Mouse (Mus musculus): ENCODE measurements around the gene Cntn5.

Cntn5 gene

GRCm38 (mm10) chr9:10170526-10170925 lies 734.0 kb downstream of the Cntn5 start:
- DNase-seq: no peak

DNA sequence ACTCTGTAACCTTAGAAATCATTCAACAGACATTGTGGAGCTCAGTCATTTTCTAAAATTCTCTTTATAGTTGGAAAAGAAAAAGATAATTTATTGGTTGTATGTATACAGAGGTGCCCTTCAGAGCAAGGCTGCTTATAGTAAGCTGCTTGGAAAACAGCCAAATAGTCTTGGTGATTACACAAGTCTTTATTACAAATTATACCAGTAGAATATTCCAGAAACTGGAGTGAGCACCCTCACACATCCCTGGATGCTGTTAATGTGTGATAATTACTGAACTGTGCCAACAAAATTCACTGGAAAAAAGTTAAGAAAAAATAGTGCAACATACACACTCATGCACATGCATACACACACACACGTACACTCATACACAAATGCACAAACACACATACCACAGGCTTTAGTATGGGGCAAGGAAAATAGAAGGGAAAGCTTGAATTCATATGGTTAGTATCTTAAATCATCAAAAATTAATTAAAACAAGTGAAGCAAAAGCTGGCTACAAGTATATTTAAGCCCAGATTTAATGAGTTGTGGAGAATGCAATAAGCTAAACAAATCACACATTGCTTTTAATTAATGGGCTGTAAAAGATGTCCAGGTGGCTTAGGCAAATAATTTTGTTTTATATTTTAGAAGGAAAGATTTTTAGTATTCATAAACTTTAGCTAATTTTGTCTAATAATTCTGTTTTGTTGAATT lies 783.1 kb downstream of the Cntn5 start:
- no peak for DNase-seq

GRCm38 (mm10) chr9:10116581-10116980 lies 788.0 kb downstream of the Cntn5 start:
- no peak for DNase-seq

DNA sequence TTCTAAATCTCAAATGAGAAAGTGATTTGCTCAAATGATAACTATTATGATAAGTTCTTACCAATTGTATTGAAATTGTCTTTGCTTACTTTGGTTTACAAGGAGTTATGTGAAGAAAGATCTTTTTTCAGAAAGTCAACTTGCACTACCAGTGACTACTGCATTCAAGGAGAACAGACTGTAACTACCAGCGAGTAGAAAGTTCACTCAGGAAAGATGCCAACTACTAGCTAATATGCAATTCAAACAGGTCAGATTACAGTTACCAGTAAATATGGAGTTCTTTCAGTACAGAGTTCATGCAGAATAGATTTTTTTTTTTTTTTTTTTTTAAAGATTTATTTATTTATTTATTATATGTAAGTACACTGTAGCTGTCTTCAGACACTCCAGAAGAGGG lies 795.4 kb downstream of the Cntn5 start:
- no peak for DNase-seq

DNA sequence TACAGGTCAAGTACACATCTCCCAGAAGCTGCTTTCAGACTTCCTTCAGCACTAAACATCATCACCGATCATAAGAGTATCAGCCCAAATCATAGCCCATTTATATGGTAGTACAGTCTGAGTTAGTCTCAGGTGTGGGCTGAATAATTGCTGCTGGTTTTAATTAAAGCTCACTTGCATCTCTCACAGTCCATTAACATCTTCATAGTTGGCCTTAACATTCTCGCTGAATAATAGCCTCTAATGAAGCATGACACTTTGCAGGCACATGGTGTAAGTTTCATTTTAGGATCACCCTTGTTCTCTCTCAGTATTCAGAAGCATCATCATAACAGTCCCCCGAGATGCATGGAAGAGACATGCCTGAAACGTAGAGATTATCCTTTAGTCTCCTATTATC lies 796.7 kb downstream of the Cntn5 start:
- no peak for DNase-seq

GRCm38 (mm10) chr9:10101812-10102440 lies 802.6 kb downstream of the Cntn5 start:
- no peak for DNase-seq

DNA sequence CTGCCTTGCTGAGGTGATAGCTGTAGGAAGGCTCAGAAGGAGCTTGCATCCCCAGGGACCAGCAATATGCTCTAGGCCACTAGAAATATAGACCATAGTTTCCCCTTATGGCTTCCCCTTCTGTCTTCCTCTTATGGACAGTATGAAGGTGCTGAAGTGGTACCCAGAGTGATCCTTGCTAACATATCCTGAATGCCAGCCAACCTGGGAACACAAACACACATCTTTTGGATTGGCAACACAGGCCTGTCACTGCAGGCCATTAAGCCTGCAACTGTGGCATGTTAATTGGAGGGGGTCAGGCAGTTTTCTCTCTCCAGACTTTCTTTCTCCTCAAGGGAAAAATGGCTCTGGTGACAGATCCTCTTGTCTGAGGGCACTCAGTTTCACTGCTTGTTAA lies 828.3 kb downstream of the Cntn5 start:
- no peak for DNase-seq

GRCm38 (mm10) chr9:10073401-10073800 lies 831.2 kb downstream of the Cntn5 start:
- DNase-seq: no peak

DNA sequence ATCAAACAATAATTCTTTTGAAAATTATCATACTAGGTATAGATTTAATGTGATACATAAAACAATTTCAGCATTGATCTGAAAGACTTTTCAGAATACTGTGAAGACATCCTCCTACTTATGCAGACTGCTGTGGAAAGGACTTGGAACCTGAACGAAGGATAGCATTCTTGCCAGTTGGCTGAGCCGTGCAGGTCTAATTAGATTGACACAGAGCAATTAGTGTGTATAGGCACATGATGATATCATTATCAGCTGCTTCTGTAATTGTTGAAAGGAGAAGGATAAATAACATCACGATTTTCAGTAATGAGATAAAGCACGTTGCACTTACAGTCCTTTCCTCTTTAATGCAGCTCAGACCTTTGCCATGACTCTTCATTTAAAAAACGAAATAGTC lies 831.7 kb downstream of the Cntn5 start:
- DNase-seq: no peak

GRCm38 (mm10) chr9:10071271-10071670 lies 833.3 kb downstream of the Cntn5 start:
- no peak for DNase-seq

DNA sequence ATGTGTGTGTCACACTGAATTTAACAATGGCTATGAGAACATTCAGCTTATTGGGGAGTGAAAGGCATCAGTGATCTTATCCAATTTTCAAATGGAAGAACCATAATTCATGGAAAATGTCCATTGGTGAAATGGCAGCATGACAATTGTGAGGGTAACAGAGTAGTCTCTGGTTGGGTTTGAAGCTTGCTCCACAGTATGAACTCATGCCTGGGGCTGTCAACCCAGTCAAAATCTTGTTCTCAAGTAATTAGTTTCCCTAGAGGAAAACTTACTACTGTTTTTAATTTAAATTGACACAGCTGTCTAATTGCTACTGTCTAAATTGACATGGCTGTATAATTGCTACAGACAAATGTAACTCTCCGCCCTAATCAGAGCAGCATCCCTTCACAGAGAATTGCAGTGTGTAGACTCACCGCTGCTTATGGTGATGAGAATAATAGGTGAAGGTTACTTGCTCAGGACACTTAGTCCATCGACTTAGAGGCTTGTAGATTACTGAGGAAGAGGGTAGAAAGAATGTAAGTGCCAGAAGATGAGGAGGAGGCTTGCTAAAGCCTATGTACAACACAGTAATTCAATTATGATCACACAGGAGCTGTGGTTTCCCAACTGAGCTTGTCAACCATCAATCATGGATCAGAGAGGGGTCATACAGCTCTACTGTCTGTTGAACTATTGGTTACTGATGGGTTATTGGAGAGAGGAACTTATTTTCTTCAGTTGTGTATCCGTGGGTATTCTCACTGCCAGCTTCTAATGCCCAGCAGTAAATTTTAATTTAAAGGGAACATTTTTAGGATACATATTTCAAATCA lies 859.4 kb downstream of the Cntn5 start:
- DNase-seq: no peak

GRCm38 (mm10) chr9:10043001-10043400 lies 861.6 kb downstream of the Cntn5 start:
- DNase-seq: no peak

- no peak for DNase-seq
Observed at GRCm38 (mm10) chr9:10015129-10015528, 889.4 kb downstream of the Cntn5 start.

- no peak for DNase-seq
Observed at GRCm38 (mm10) chr9:9984028-9984427, 920.5 kb downstream of the Cntn5 start.

GRCm38 (mm10) chr9:9983220-9983619 lies 921.4 kb downstream of the Cntn5 start:
- no peak for DNase-seq

DNA sequence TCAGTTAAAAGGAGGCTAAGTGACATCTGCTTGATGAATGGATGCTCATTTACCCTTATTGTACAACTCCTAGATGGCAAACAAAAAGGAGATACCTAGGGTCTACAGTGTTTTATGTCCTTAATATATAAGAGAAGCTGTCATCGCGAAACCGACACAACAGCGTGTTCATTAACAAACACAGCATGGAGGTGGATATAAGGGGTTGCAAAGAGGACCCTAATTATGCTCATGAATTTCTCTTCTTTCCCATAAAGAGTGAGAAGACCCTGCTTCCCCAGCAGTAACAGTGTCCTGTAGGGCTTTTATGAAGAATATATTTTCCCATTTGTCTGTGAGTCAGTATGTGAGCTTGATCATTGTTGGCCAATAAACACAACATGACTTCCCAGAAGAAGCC lies 939.2 kb downstream of the Cntn5 start:
- no peak for DNase-seq

DNA sequence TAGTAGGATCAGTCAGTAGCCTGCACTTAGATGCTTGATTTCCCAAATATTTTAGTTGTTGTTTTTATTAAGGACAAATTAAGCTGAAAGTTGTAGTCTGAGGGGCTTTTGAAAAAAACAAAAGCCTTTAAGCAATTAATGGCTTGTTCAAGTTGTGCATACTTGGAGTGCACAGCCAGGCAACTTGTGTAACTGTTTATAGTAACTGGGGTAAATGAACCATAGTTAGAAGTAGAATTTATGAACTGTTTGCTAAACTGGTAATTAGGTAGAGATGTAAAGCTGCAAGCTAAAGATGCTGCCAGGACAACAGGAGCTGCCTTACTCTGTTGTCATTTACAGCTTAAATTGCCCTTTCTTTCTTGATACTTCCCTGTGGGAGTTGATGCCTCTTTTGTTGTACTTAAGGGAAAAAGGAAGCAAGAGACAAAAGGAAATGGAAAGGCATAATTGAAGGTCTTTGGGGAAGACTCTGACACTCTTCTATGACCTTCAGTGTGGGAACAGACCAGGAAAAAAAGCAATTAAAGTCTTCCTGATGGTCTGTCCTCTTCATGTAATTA lies 943.9 kb downstream of the Cntn5 start:
- no peak for DNase-seq

DNA sequence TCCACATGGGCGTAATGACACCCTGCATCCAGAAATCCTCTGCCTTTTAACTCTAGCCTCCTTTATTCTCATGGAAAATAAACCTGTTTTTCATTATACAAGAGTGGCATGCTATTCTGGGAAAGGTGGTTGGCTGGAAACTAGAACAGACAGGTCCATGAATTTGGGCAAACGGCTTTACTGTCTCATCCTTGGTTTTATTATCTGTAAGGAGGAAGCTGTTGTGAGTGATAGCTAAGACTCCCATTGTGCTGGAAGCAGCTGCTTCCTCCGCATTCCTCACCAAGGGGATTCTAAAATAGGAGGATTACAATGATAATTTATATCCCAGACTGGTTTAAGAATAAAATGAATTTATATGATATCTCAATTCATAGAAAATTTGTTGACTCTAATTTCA lies 955.2 kb downstream of the Cntn5 start:
- no peak for DNase-seq

DNA sequence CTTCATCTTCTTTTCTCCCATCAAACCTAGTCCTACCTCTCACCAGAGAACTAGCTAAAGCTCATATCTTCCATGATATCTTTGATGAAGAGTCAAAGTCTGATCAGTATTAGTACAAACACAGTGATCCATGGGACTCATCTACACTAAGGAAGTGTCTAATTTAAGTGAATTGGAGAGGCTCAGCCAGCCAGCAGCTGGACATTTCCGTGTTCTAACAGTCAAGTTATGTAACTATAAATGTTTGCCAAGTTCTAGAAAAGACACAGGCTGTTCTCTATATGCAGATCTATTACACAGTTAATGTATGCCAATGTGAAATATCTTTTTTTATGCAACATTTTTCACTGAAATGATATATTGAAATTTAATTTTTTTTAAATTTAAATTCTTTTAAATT lies 959.7 kb downstream of the Cntn5 start:
- no peak for DNase-seq

DNA sequence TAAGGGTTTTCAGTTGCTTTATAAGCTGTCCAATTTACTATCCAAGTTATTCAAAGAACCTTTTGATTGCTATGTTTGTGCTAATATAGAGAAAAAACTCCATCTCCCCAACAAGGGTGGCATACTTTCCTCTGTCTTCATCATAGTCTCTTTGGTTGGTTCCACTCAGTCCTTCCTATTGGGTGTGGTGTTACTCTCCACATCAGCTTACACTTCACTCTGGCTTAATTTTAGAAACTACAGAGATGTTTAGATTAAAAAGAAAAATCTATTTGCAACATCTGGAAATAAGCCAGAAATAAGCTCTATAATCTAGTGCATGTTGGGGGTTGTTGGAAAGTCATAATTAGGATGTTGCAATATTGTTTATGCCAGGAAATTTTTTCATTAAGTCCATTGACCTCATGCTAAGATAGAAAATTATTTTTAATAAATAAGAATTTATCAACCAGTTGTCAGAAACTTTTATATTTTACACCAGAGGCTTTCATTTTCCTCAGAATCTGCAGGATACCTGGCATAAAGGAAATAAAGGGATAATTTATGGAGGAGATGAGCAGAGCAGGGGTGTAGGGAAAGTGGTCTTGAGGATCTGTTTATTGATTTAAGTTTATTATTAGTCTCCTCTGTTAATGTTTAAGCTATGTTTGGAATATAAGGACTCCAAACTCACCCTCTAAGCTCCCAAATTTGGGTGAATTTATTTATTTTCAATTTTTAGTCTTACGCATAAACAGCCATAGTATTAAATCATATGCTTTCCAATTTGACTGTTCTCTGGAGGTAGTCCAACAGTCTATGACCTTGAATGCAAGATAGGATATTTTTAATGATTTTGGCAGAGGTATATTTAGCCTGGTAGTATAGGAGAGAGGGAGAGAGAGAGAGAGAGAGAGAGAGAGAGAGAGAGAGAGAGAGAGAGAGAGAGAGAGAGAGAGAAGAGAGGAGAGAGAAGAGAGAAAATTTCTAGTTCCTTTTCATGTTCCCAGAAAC lies 966.8 kb downstream of the Cntn5 start:
- no peak for DNase-seq

DNA sequence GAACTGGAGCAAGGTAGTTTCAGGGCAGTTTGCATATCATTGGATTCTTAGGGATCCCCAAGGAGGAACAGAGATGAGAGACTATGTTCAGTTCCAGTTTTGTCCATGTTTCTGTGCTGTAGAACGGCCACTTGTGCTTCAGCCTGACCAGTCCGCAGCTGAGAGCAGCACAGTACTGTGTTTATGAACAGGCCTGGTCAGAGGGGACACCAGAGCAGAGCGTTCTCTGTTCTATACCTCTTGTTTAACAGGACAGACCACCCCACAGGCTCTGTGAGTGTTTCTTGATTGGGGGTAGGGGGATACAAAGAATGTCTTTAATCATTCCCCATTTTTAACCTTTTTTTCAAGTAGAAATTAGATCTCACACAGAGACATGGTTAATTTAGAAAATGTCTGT lies 984.0 kb downstream of the Cntn5 start:
- no peak for DNase-seq

- DNase-seq: no peak
Observed at GRCm38 (mm10) chr9:9899070-9899469, 1005.5 kb downstream of the Cntn5 start.
